Mouse (Mus musculus) liver, postnatal 0 days (tissue): Measurements from ENCODE around the gene Pafah1b3. TPM values are rescaled to one million over a fixed set of nuclear protein-coding genes. Genes with fewer than 3 reads are reported as not detected.

Experiments
- ATAC-seq: fragments of 200-750 bp; cut with Nextera tagmentation; 2 replicates; pipeline ENCODE4 v1.8.0; 2017; ENCODE audit warnings: mild to moderate bottlenecking, moderate library complexity
- DNase-seq: peaks from one replicate; pipeline ENCODE4 v3.0.0-alpha.2; 2016
- H3K27ac ChIP-seq: fragments of 300-500 bp; sonication (generic); 2 replicates; pipeline ENCODE4 v1.5.1; 2014; ENCODE audit warnings: antibody characterized with exemption, moderate library complexity, mild to moderate bottlenecking, low read depth
- H3K27me3 ChIP-seq: fragments of 300-500 bp; sonication (generic); 2 replicates; pipeline ENCODE4 v1.6.1; 2014; ENCODE audit warnings: low read length, control low read depth, mixed read lengths; ENCODE audit not compliant: insufficient read depth
- H3K36me3 ChIP-seq: fragments of 300-500 bp; sonication (generic); replicated peaks from 2 replicates; pipeline ENCODE4 v1.6.1; 2014; ENCODE audit warnings: mild to moderate bottlenecking, control low read depth, low read length, moderate library complexity, mixed read lengths; ENCODE audit not compliant: insufficient read depth
- H3K4me1 ChIP-seq: fragments of 300-500 bp; sonication (generic); 2 replicates; pipeline ENCODE4 v1.6.1; 2014; ENCODE audit warnings: antibody characterized with exemption, mild to moderate bottlenecking, control low read depth; ENCODE audit not compliant: insufficient read depth
- H3K4me2 ChIP-seq: fragments of 300-500 bp; sonication (generic); 2 replicates; pipeline ENCODE4 v1.6.1; 2014; ENCODE audit warnings: low read depth, mild to moderate bottlenecking, low read length, moderate library complexity, mixed read lengths
- H3K4me3 ChIP-seq: fragments of 300-500 bp; sonication (generic); 2 replicates; pipeline ENCODE4 v1.5.1; 2014; ENCODE audit warnings: low read depth, low read length
- H3K9ac ChIP-seq: fragments of 300-500 bp; sonication (generic); replicated peaks from 2 replicates; pipeline ENCODE4 v1.6.1; 2014; ENCODE audit warnings: mild to moderate bottlenecking, moderate library complexity
- H3K9me3 ChIP-seq: fragments of 300-500 bp; sonication (generic); 2 replicates; pipeline ENCODE4 v1.6.1; 2016; ENCODE audit warnings: mild to moderate bottlenecking, control low read depth, low read length, mixed read lengths
- CTCF ChIP-seq: sonication (generic); IDR thresholded peaks from 2 replicates; pipeline ENCODE4 v1.5.1; 2016; ENCODE audit warnings: antibody characterized with exemption, low read depth
- EP300 ChIP-seq: IDR thresholded peaks from 2 replicates; pipeline ENCODE4 v1.6.1; 2016; ENCODE audit warnings: antibody characterized with exemption, low read depth, mild to moderate bottlenecking
- WGBS: fragments of 180-500 bp; shearing (Covaris S2); extraction: QIAGEN DNeasy Blood & Tissue Kit; methylation state at CpG from one replicate; pipeline ENCODE4 v1.1.7; 2014; ENCODE audit not compliant: insufficient replicate concordance; 5-methylcytosine and 5-hydroxymethylcytosine counted together
- polyA plus RNA-seq: library from polyadenylated mRNA; unstranded; fragments of >200 nt; fragmentation: Nextera tagmentation; extraction: Ambion mirVana; gene quantifications from 2 replicates; pipeline ENCODE4 v1.2.1, GENCODE M21; 2015

The Pafah1b3 gene
- polyA plus RNA-seq, 1 experiment from 2014 or later: 25.4 TPM

- peak overlapping the region; percentile 78 for H3K4me3 ChIP-seq
- WGBS: 52% methylated on average over 2 of the region's 2 CpGs
- no peaks in the 10 kb centered on the region for H3K27me3 ChIP-seq
- TF ChIP-seq CTCF: no peak
- peaks cover 45% of the 10 kb centered on the region for H3K36me3 ChIP-seq
- no peak for DNase-seq
- peak overlapping the region; percentile 35 for H3K27ac ChIP-seq
- no peaks in the 10 kb centered on the region for H3K9me3 ChIP-seq
- H3K4me2 ChIP-seq: peak overlapping the region; percentile 99
- H3K4me1 ChIP-seq: peaks cover 41% of the 10 kb centered on the region
- ATAC-seq: no peak
- peak overlapping the region; percentile 13; the same call in 1 of the 2 replicates for H3K9ac ChIP-seq
Observed at GRCm38 (mm10) chr7:25284171-25284570, 13.6 kb downstream of the Pafah1b3 start.

- H3K36me3 ChIP-seq: peaks cover 39% of the 10 kb centered on the region
- no peaks in the 10 kb centered on the region for H3K9me3 ChIP-seq
- 14% methylated on average over 5 of the region's 5 CpGs for WGBS
- peak overlapping the region; percentile 88 for H3K9ac ChIP-seq
- DNase-seq (peak; percentile 37), ATAC-seq (no peak)
- peak overlapping the region; percentile 93 for H3K27ac ChIP-seq
- peak overlapping the region; percentile 78 for H3K4me3 ChIP-seq
- H3K4me2 ChIP-seq: peak overlapping the region; percentile 99
- peaks cover 41% of the 10 kb centered on the region for H3K4me1 ChIP-seq
- TF ChIP-seq EP300 (no peak), CTCF (no peak)
- H3K27me3 ChIP-seq: no peaks in the 10 kb centered on the region
Observed at GRCm38 (mm10) chr7:25283637-25284036, 14.1 kb downstream of the Pafah1b3 start.

GRCm38 (mm10) chr7:25282731-25283211 is 15.0 kb downstream of the Pafah1b3 start:
- H3K36me3 ChIP-seq: peaks cover 31% of the 10 kb centered on the region

GRCm38 (mm10) chr7:25281734-25282601 is 15.8 kb downstream of the Pafah1b3 start:
- peaks cover 55% of the 10 kb centered on the region for H3K4me1 ChIP-seq

More at GRCm38 (mm10) chr7:25282731-25283211, 15.0 kb downstream of the Pafah1b3 start:
- no peak for ATAC-seq
- H3K4me1 ChIP-seq: peaks cover 49% of the 10 kb centered on the region
- no peaks in the 10 kb centered on the region for H3K9me3 ChIP-seq
- TF ChIP-seq EP300 (no peak), CTCF (peak; percentile 33)
- no peaks in the 10 kb centered on the region for H3K27me3 ChIP-seq
- peak overlapping the region; percentile 78 for H3K4me3 ChIP-seq
- WGBS: under 1% methylated on average over 27 of the region's 36 CpGs
- H3K4me2 ChIP-seq: peak overlapping the region; percentile 99
- H3K9ac ChIP-seq: peak overlapping the region; percentile 88
- DNase-seq: peak; percentile 69
- peak overlapping the region; percentile 93 for H3K27ac ChIP-seq

GRCm38 (mm10) chr7:25281166-25281733 is 16.5 kb downstream of the Pafah1b3 start:
- H3K27ac ChIP-seq: peak overlapping the region; percentile 96
- H3K4me1 ChIP-seq: peaks cover 55% of the 10 kb centered on the region
- H3K27me3 ChIP-seq: no peaks in the 10 kb centered on the region
- peak overlapping the region; percentile 99 for H3K4me2 ChIP-seq
- ATAC-seq (peak; percentile 8), DNase-seq (peak; percentile 20)
- H3K36me3 ChIP-seq: peaks cover 16% of the 10 kb centered on the region
- WGBS: 24% methylated on average over 12 of the region's 12 CpGs
- peak overlapping the region; percentile 78 for H3K4me3 ChIP-seq
- no peak overlapping the region for H3K9ac ChIP-seq
- H3K9me3 ChIP-seq: no peaks in the 10 kb centered on the region
- TF ChIP-seq CTCF (peak; percentile 18; the same call in 1 of the 2 replicates), EP300 (no peak)

More at GRCm38 (mm10) chr7:25281734-25282601, 15.8 kb downstream of the Pafah1b3 start:
- Histone ChIP-seq H3K9ac (peak overlapping the region; percentile 88), H3K4me2 (peak overlapping the region; percentile 99), H3K9me3 (no peaks in the 10 kb centered on the region), H3K27ac (peak overlapping the region; percentile 96), H3K36me3 (peaks cover 23% of the 10 kb centered on the region), H3K27me3 (no peaks in the 10 kb centered on the region), H3K4me3 (peak overlapping the region; percentile 78)
- TF ChIP-seq EP300 (no peak), CTCF (no peak)
- DNase-seq (peak; percentile 99), ATAC-seq (peak; percentile 86)
- WGBS: under 1% methylated on average over 52 of the region's 108 CpGs
